Mouse (Mus musculus): ENCODE data around the gene Rapsn. TPM values are rescaled to one million over a fixed set of nuclear protein-coding genes. Genes with fewer than 3 reads are reported as not detected.
A peak's percentile ranks its signal among the peaks of the same experiment; 100 is the strongest.

The Rapsn gene
- polyA plus RNA-seq, 1 experiment = 0.83 TPM

DNA sequence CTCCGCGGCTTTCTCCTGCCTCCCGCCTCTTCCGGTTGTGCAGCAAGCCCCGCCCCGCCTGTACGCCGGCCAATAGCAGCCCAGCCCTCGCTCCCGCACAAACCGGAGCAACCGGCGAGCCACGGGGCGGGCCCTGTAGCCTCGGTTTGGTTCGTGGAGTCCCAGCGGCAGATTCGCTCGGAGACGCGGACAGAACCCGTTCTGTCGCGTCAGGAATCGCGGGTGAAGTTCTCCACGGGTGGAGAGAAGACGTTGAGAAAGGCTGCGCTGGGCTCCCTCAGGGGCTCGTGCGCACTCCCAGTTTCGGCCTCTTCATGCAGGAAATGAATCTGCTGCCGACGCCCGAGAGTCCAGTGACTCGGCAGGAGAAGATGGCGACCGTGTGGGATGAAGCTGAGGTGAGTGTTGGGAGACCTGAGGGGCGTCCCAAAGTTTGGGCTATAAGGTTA is 18.5 kb downstream of the Rapsn start, which contains the start of gene Psmc3:
Gene Psmc3 (plus strand): TSS at position 76 of the 449 bp plus-strand sequence.
- no peak for TF ChIP-seq CTCF (IDR thresholded peaks at IDR 0.05; ENCODE audit: borderline replicate concordance, extremely low read depth, insufficient read depth, insufficient read length)
- peak; percentile 50; the same call in 1 of the 2 replicates for TF ChIP-seq POLR2A (IDR thresholded peaks at IDR 0.05; ENCODE audit: borderline replicate concordance, extremely low read depth, insufficient read depth, insufficient read length, poor library complexity, severe bottlenecking)
- DNase-seq (ENCODE audit: low read depth) = peak; percentile 98

- no peak for DNase-seq (ENCODE audit: low read depth)
- no peak for TF ChIP-seq CTCF (IDR thresholded peaks at IDR 0.05; ENCODE audit: borderline replicate concordance, extremely low read depth, insufficient read depth, insufficient read length)
- no peak for TF ChIP-seq POLR2A (IDR thresholded peaks at IDR 0.05; ENCODE audit: borderline replicate concordance, extremely low read depth, insufficient read depth, insufficient read length, poor library complexity, severe bottlenecking)
Measured at GRCm38 (mm10) chr2:91058435-91058834, 23.0 kb downstream of the Rapsn start.

- no peak for DNase-seq (ENCODE audit: low read depth)
- no peak for TF ChIP-seq POLR2A (IDR thresholded peaks at IDR 0.05; ENCODE audit: borderline replicate concordance, extremely low read depth, insufficient read depth, insufficient read length, poor library complexity, severe bottlenecking)
- TF ChIP-seq CTCF (IDR thresholded peaks at IDR 0.05; ENCODE audit: borderline replicate concordance, extremely low read depth, insufficient read depth, insufficient read length) = no peak
Measured at GRCm38 (mm10) chr2:91059376-91059775, 24.0 kb downstream of the Rapsn start.

GRCm38 (mm10) chr2:91060544-91061355 is 25.3 kb downstream of the Rapsn start:
- TF ChIP-seq CTCF (IDR thresholded peaks at IDR 0.05; ENCODE audit: borderline replicate concordance, extremely low read depth, insufficient read depth, insufficient read length) (peak; percentile 59; the same call in 1 of the 2 replicates), POLR2A (IDR thresholded peaks at IDR 0.05; ENCODE audit: borderline replicate concordance, extremely low read depth, insufficient read depth, insufficient read length, poor library complexity, severe bottlenecking) (no peak)

DNA sequence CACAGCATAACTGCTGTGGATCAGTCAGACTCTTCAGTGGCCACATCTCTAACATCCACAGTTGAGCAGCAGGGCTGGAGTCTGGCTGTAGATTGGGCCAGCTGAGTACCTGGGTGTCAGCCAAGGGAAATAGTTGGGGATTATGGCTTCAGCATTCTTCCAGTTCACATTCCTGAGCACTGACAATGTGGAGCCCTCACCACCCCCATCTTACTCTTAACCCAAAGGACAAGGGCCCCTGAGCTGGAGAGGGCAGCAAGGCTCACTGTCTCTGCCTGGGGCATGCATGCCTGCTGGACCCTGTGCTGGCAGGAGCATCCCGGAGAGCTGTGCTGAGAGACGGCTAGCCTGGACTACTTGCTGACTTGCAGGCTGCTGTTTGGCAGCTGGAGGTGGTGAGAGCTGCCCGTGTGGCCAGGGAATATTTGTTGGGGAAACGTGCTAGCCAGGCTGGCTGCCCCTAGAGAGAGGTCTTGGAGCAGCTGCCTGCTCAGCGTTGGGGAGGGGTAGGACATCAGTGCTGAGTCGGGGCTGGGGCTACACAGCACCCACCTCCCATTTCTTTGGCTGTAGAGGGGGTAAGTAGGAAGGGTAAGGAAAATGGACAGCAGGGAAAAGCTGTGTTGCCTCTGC is 26.5 kb downstream of the Rapsn start:
- no peak for TF ChIP-seq POLR2A (IDR thresholded peaks at IDR 0.05; ENCODE audit: borderline replicate concordance, extremely low read depth, insufficient read depth, insufficient read length, poor library complexity, severe bottlenecking)
- TF ChIP-seq CTCF (IDR thresholded peaks at IDR 0.05; ENCODE audit: borderline replicate concordance, extremely low read depth, insufficient read depth, insufficient read length) = no peak
- DNase-seq (ENCODE audit: low read depth) = no peak

More at GRCm38 (mm10) chr2:91060544-91061355, 25.3 kb downstream of the Rapsn start:
- DNase-seq (ENCODE audit: low read depth) = peak; percentile 66

DNA sequence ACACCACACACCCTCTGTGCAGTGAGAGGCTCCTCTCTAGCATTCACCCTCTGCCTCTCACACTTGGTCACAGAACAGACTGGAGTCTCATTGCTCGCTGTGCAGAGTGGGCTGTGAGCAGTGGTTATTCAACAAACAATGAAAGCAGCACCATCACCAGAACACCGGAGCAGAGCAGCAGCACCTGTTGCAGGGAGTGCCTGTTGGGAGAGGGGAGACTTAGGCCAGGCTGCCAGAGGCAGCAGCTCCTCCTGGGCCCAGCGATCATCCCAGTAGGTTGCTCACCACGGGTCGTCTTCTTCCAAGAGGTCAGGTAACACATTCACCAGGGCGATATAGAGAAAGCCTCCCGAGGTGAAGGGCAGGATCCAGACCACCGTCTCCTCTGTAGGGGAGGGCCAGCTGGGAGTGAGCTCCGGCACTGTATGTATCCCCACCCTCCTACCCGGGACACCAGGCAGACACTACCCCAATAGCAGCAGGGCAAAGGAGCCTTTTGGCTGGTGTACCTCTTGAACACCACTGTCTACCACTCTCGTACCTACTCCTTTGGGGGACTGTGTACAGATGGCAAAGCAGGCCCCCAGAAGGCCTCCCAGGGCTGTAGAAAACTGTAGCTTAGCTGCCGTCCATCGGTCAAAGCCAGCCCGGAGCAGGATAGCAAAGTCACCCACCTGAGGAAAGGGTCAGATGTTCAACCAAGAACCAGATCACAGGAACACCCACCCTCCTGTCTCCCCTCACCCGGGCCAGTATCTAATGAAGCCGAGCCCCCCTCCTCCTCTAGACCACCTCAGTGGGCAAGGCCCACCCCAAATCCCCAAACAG is 27.6 kb downstream of the Rapsn start:
- no peak for DNase-seq (ENCODE audit: low read depth)
- TF ChIP-seq CTCF (IDR thresholded peaks at IDR 0.05; ENCODE audit: borderline replicate concordance, extremely low read depth, insufficient read depth, insufficient read length) (no peak), POLR2A (IDR thresholded peaks at IDR 0.05; ENCODE audit: borderline replicate concordance, extremely low read depth, insufficient read depth, insufficient read length, poor library complexity, severe bottlenecking) (no peak)

- no peak; the same call in 1 of the 2 replicates for TF ChIP-seq CTCF (IDR thresholded peaks at IDR 0.05; ENCODE audit: borderline replicate concordance, extremely low read depth, insufficient read depth, insufficient read length)
- no peak for TF ChIP-seq POLR2A (IDR thresholded peaks at IDR 0.05; ENCODE audit: borderline replicate concordance, extremely low read depth, insufficient read depth, insufficient read length, poor library complexity, severe bottlenecking)
- DNase-seq (ENCODE audit: low read depth) = no peak
Measured at GRCm38 (mm10) chr2:91064211-91064610, 28.8 kb downstream of the Rapsn start.

DNA sequence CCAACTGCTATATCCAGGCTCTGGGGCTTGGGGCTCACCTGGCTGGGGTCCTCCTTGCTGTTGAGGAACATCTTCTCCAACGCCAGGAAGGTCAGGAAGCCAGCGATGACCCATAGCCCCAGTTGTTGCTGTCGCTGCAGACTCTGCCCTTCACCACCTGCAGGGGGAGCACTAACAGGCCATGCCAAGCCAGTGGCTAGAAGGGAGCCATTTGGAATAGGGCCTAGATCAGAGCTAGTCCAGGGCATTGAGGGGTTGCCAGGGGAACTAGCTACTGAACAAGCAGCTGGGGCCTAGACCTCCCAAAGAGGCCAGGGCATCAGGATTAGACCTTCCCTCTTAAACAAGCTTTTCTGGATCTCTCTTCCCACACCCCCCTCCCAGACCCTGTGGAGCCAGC is 30.1 kb downstream of the Rapsn start:
- TF ChIP-seq CTCF (IDR thresholded peaks at IDR 0.05; ENCODE audit: borderline replicate concordance, extremely low read depth, insufficient read depth, insufficient read length) = peak; percentile 68
- TF ChIP-seq POLR2A (IDR thresholded peaks at IDR 0.05; ENCODE audit: borderline replicate concordance, extremely low read depth, insufficient read depth, insufficient read length, poor library complexity, severe bottlenecking) = no peak
- peak; percentile 63 for DNase-seq (ENCODE audit: low read depth)

- TF ChIP-seq CTCF (IDR thresholded peaks at IDR 0.05; ENCODE audit: borderline replicate concordance, extremely low read depth, insufficient read depth, insufficient read length) = no peak
- no peak for TF ChIP-seq POLR2A (IDR thresholded peaks at IDR 0.05; ENCODE audit: borderline replicate concordance, extremely low read depth, insufficient read depth, insufficient read length, poor library complexity, severe bottlenecking)
- no peak for DNase-seq (ENCODE audit: low read depth)
Measured at GRCm38 (mm10) chr2:91066455-91066854, 31.0 kb downstream of the Rapsn start.

DNA sequence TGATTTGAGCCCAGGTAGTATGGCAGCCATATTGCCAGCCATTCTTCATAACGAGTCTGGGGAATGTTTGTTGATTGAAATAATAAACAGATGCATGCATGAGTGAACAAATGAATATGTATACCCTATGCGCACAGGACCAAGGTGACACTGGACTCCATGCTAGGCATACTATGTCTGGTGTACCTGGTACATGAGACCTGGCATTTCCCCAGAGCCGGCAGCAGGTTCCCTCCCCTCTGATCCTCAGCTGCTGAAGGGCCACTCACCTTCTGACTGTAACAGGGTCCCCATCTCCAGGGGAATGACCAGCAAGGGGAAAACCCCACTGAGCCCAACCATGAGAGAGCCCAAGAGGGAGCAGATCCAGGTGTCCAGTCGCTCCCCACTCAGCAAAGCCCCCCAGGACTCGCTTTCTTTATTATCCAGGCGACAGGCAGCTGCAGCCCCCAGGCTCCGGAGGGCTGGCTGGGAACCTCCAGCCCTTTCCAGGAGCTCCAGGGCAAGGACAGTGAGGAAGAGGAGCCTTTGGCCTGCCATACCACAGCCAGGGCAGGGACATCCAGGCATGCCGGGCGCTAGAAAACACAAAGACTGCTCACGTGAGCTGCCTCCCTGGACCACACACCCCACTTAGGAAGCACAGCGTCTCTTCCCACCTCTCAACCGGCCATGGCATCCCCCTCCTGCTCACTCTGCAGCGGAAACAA is 32.9 kb downstream of the Rapsn start:
- no peak for TF ChIP-seq CTCF (IDR thresholded peaks at IDR 0.05; ENCODE audit: borderline replicate concordance, extremely low read depth, insufficient read depth, insufficient read length)
- TF ChIP-seq POLR2A (IDR thresholded peaks at IDR 0.05; ENCODE audit: borderline replicate concordance, extremely low read depth, insufficient read depth, insufficient read length, poor library complexity, severe bottlenecking) = no peak

More for the DNA sequence above, 32.9 kb downstream of the Rapsn start:
- no peak for DNase-seq (ENCODE audit: low read depth)
